ENCODE assay signal across 8 mouse cellular contexts in genomic region chr13:98263458-98263987, GRCm38 (mm10). TPM values are rescaled to one million over a fixed set of nuclear protein-coding genes. Genes with fewer than 3 reads are reported as not detected.
A peak's percentile ranks its signal among the peaks of the same experiment; 100 is the strongest.
DNase-seq lines count a peak whose midpoint lies in the region; ATAC-seq and TF ChIP-seq lines count a peak whose summit lies in the region.

No protein-coding gene starts in this region.

- peak overlapping the region; percentile 65 for H3K4me2 ChIP-seq in lung, embryonic 14.5 days
- peak overlapping the region; percentile 62 for H3K4me2 ChIP-seq in embryonic facial prominence, embryonic 11.5 days (ENCODE audit: low read depth, low read length)
- H3K4me2 ChIP-seq in intestine, embryonic 16.5 days (ENCODE audit: low read depth, low read length), result peak overlapping the region; percentile 61
- peak overlapping the region; percentile 59 for H3K4me2 ChIP-seq in neural tube, embryonic 13.5 days

- H3K9me3 ChIP-seq in lung, embryonic 14.5 days (ENCODE audit: low read depth, low read length), result no peaks in the 10 kb centered on the region
- H3K9me3 ChIP-seq in embryonic facial prominence, embryonic 11.5 days (replicated peaks; ENCODE audit: control insufficient read depth, low read length), result no peaks in the 10 kb centered on the region
- no peaks in the 10 kb centered on the region for H3K9me3 ChIP-seq in intestine, embryonic 16.5 days (ENCODE audit: control insufficient read depth, low read length)
- H3K9me3 ChIP-seq in neural tube, embryonic 13.5 days, result no peaks in the 10 kb centered on the region

- under 1% methylated on average over 16 of the region's 16 CpGs for WGBS in lung, embryonic 14.5 days
- WGBS in embryonic facial prominence, embryonic 11.5 days, result 2% methylated on average over 16 of the region's 16 CpGs
- WGBS in intestine, embryonic 16.5 days, result under 1% methylated on average over 16 of the region's 16 CpGs
- WGBS in neural tube, embryonic 13.5 days, result under 1% methylated on average over 16 of the region's 16 CpGs

- peak overlapping the region; percentile 91 for H3K9ac ChIP-seq in lung, embryonic 14.5 days
- peak overlapping the region; percentile 79 for H3K9ac ChIP-seq in embryonic facial prominence, embryonic 11.5 days (replicated peaks; ENCODE audit: low read length)
- H3K9ac ChIP-seq in intestine, embryonic 16.5 days (ENCODE audit: low read depth, low read length), result peak overlapping the region; percentile 91
- peak overlapping the region; percentile 89 for H3K9ac ChIP-seq in neural tube, embryonic 13.5 days

- H3K4me1 ChIP-seq in lung, embryonic 14.5 days (ENCODE audit: insufficient read depth), result peaks cover 13% of the 10 kb centered on the region
- no peaks in the 10 kb centered on the region for H3K4me1 ChIP-seq in embryonic facial prominence, embryonic 11.5 days (ENCODE audit: control insufficient read depth, insufficient read depth, low read length)
- peaks cover 17% of the 10 kb centered on the region for H3K4me1 ChIP-seq in intestine, embryonic 16.5 days (ENCODE audit: control insufficient read depth, insufficient read depth, low read length)
- H3K4me1 ChIP-seq in neural tube, embryonic 13.5 days (replicated peaks), result peaks cover 29% of the 10 kb centered on the region

- peak overlapping the region; percentile 81 for H3K4me3 ChIP-seq in lung, embryonic 14.5 days (ENCODE audit: low read depth, low read length)
- H3K4me3 ChIP-seq in embryonic facial prominence, embryonic 11.5 days (ENCODE audit: low read depth, low read length), result peak overlapping the region; percentile 78
- H3K4me3 ChIP-seq in intestine, embryonic 16.5 days (ENCODE audit: low read length), result peak overlapping the region; percentile 93
- H3K4me3 ChIP-seq in neural tube, embryonic 13.5 days, result peak overlapping the region; percentile 80

- peak; percentile 32 for DNase-seq in lung, embryonic 14.5 days
- no peak for DNase-seq in lung, postnatal 10 days
- peak; percentile 40 for DNase-seq in embryonic facial prominence, embryonic 11.5 days (ENCODE audit: low spot score)
- DNase-seq in layer of hippocampus, postnatal 10 days (ENCODE audit: low spot score in 2 of 2), result no peak
- DNase-seq in spleen, postnatal 10 days (ENCODE audit: low spot score in 2 of 2), result no peak

- H3K27me3 ChIP-seq in lung, embryonic 14.5 days (ENCODE audit: insufficient read depth, low read length), result no peaks in the 10 kb centered on the region
- H3K27me3 ChIP-seq in embryonic facial prominence, embryonic 11.5 days (ENCODE audit: control insufficient read depth, insufficient read depth, low read length), result no peaks in the 10 kb centered on the region
- no peaks in the 10 kb centered on the region for H3K27me3 ChIP-seq in intestine, embryonic 16.5 days (replicated peaks; ENCODE audit: control insufficient read depth, insufficient read depth, low read length)
- no peaks in the 10 kb centered on the region for H3K27me3 ChIP-seq in neural tube, embryonic 13.5 days

- peak; percentile 32; the same call in 1 of the 2 replicates for ATAC-seq in lung, embryonic 14.5 days (ENCODE audit: insufficient read depth)
- no peak for ATAC-seq in embryonic facial prominence, embryonic 11.5 days (replicated peaks; ENCODE audit: insufficient number of reproducible peaks, low FRiP score, low TSS enrichment, low read depth)
- ATAC-seq in intestine, embryonic 16.5 days, result peak; percentile 54
- peak; percentile 70 for ATAC-seq in neural tube, embryonic 13.5 days (ENCODE audit: low read depth)
- no peak for ATAC-seq in erythroid progenitor cell, adult 5-6 weeks (replicated peaks; ENCODE audit: low FRiP score, poor library complexity, severe bottlenecking)

- H3K36me3 ChIP-seq in lung, embryonic 14.5 days (ENCODE audit: insufficient read depth), result peaks cover 30% of the 10 kb centered on the region
- H3K36me3 ChIP-seq in embryonic facial prominence, embryonic 11.5 days (replicated peaks; ENCODE audit: control insufficient read depth, insufficient read depth, low read depth, low read length), result no peaks in the 10 kb centered on the region; the same call in 1 of the 2 replicates
- 0 out of 2 replicates have a peak, but pooled peaks cover 8% of the 10 kb centered on the region for H3K36me3 ChIP-seq in intestine, embryonic 16.5 days (ENCODE audit: control insufficient read depth, insufficient read depth, low read length)
- H3K36me3 ChIP-seq in neural tube, embryonic 13.5 days, result peaks cover 27% of the 10 kb centered on the region

- peak overlapping the region; percentile 93 for H3K27ac ChIP-seq in lung, embryonic 14.5 days (ENCODE audit: low read depth)
- peak overlapping the region; percentile 56 for H3K27ac ChIP-seq in embryonic facial prominence, embryonic 11.5 days (replicated peaks; ENCODE audit: low read depth, low read length)
- peak overlapping the region; percentile 97 for H3K27ac ChIP-seq in intestine, embryonic 16.5 days (ENCODE audit: low read length)
- H3K27ac ChIP-seq in neural tube, embryonic 13.5 days (replicated peaks), result peak overlapping the region; percentile 93

- TF ChIP-seq CTCF in lung, embryonic 14.5 days (IDR thresholded peaks at IDR 0.05; ENCODE audit: low read depth), result no peak

RNA-seq across cellular contexts. Expression of gene Ankra2, which starts 0.6 kb away (rescaled TPM):
- polyA plus RNA-seq in lung, embryonic 14.5 days (2014; fragmentation: Nextera tagmentation; extraction: Ambion mirVana), result 19.8 and 21.2 TPM in 2 replicates
- 26.0 and 29.7 TPM in 2 replicates for polyA plus RNA-seq in embryonic facial prominence, embryonic 11.5 days (2014; fragmentation: Nextera tagmentation; extraction: Ambion mirVana)
- 17.2 and 17.8 TPM in 2 replicates for polyA plus RNA-seq in intestine, embryonic 16.5 days (2015; fragmentation: Nextera tagmentation; extraction: Ambion mirVana)
- polyA plus RNA-seq in neural tube, embryonic 13.5 days (2015; fragmentation: Nextera tagmentation; extraction: Ambion mirVana), result 52.3 and 55.6 TPM in 2 replicates
- 10 to 100 TPM; 59.2 to 60.1 TPM for total RNA-seq in layer of hippocampus, postnatal 10 days (2021)
- total RNA-seq in erythroid progenitor cell, adult 5-6 weeks (2015; ENCODE audit: low replicate concordance), result 10.5 and 13.4 TPM in 2 replicates
- 9.2 and 15.7 TPM in 2 replicates for total RNA-seq in erythroid progenitor cell, adult 5-6 weeks (2017; ENCODE audit: low replicate concordance)

RNA-seq across cellular contexts. Expression of gene Utp15, which starts 0.7 kb away (rescaled TPM):
- polyA plus RNA-seq in lung, embryonic 14.5 days (2014; fragmentation: Nextera tagmentation; extraction: Ambion mirVana), result 38.3 and 40.9 TPM in 2 replicates
- polyA plus RNA-seq in embryonic facial prominence, embryonic 11.5 days (2014; fragmentation: Nextera tagmentation; extraction: Ambion mirVana), result 45.3 and 46.3 TPM in 2 replicates
- polyA plus RNA-seq in intestine, embryonic 16.5 days (2015; fragmentation: Nextera tagmentation; extraction: Ambion mirVana), result 29.7 and 30.8 TPM in 2 replicates
- polyA plus RNA-seq in neural tube, embryonic 13.5 days (2015; fragmentation: Nextera tagmentation; extraction: Ambion mirVana), result 25.4 and 29.5 TPM in 2 replicates
- total RNA-seq in layer of hippocampus, postnatal 10 days (2021), result 10 to 100 TPM; 22.3 to 22.6 TPM
- total RNA-seq in erythroid progenitor cell, adult 5-6 weeks (2015; ENCODE audit: low replicate concordance), result 5.8 and 6.3 TPM in 2 replicates
- total RNA-seq in erythroid progenitor cell, adult 5-6 weeks (2017; ENCODE audit: low replicate concordance), result 4.5 and 4.7 TPM in 2 replicates

RNA-seq across cellular contexts. Expression of gene Gm21976, which starts 16.2 kb away (rescaled TPM):
- polyA plus RNA-seq in lung, embryonic 14.5 days (2014; fragmentation: Nextera tagmentation; extraction: Ambion mirVana), result not detected in 2 replicates
- not detected in 2 replicates for polyA plus RNA-seq in embryonic facial prominence, embryonic 11.5 days (2014; fragmentation: Nextera tagmentation; extraction: Ambion mirVana)
- not detected in 2 replicates for polyA plus RNA-seq in intestine, embryonic 16.5 days (2015; fragmentation: Nextera tagmentation; extraction: Ambion mirVana)
- not detected in 2 replicates for polyA plus RNA-seq in neural tube, embryonic 13.5 days (2015; fragmentation: Nextera tagmentation; extraction: Ambion mirVana)
- total RNA-seq in layer of hippocampus, postnatal 10 days (2021), result not detected
- total RNA-seq in erythroid progenitor cell, adult 5-6 weeks (2015; ENCODE audit: low replicate concordance), result not detected in 2 replicates
- total RNA-seq in erythroid progenitor cell, adult 5-6 weeks (2017; ENCODE audit: low replicate concordance), result not detected in 2 replicates

RNA-seq across cellular contexts. Expression of gene Btf3, which starts 53.3 kb away (rescaled TPM):
- 746 and 761 TPM in 2 replicates for polyA plus RNA-seq in lung, embryonic 14.5 days (2014; fragmentation: Nextera tagmentation; extraction: Ambion mirVana)
- polyA plus RNA-seq in embryonic facial prominence, embryonic 11.5 days (2014; fragmentation: Nextera tagmentation; extraction: Ambion mirVana), result 952 and 1,036 TPM in 2 replicates
- 549 and 610 TPM in 2 replicates for polyA plus RNA-seq in intestine, embryonic 16.5 days (2015; fragmentation: Nextera tagmentation; extraction: Ambion mirVana)
- polyA plus RNA-seq in neural tube, embryonic 13.5 days (2015; fragmentation: Nextera tagmentation; extraction: Ambion mirVana), result 615 and 618 TPM in 2 replicates
- 100 to 1,000 TPM; 240 to 268 TPM for total RNA-seq in layer of hippocampus, postnatal 10 days (2021)
- total RNA-seq in erythroid progenitor cell, adult 5-6 weeks (2015; ENCODE audit: low replicate concordance), result 342 and 418 TPM in 2 replicates
- 341 and 451 TPM in 2 replicates for total RNA-seq in erythroid progenitor cell, adult 5-6 weeks (2017; ENCODE audit: low replicate concordance)

RNA-seq across cellular contexts. Expression of gene Arhgef28, which starts 57.3 kb away (rescaled TPM):
- polyA plus RNA-seq in lung, embryonic 14.5 days (2014; fragmentation: Nextera tagmentation; extraction: Ambion mirVana), result 14.7 and 15.0 TPM in 2 replicates
- polyA plus RNA-seq in embryonic facial prominence, embryonic 11.5 days (2014; fragmentation: Nextera tagmentation; extraction: Ambion mirVana), result 8.6 and 10.6 TPM in 2 replicates
- 14.2 and 15.1 TPM in 2 replicates for polyA plus RNA-seq in intestine, embryonic 16.5 days (2015; fragmentation: Nextera tagmentation; extraction: Ambion mirVana)
- 19.1 and 19.9 TPM in 2 replicates for polyA plus RNA-seq in neural tube, embryonic 13.5 days (2015; fragmentation: Nextera tagmentation; extraction: Ambion mirVana)
- total RNA-seq in layer of hippocampus, postnatal 10 days (2021), result 10 to 100 TPM; 76.3 to 80.5 TPM
- 1.4 TPM in 1 of 2 replicates, not detected in the other for total RNA-seq in erythroid progenitor cell, adult 5-6 weeks (2015; ENCODE audit: low replicate concordance)
- total RNA-seq in erythroid progenitor cell, adult 5-6 weeks (2017; ENCODE audit: low replicate concordance), result 0.64 TPM in 1 of 2 replicates, not detected in the other

Comparison
In these comparisons a context has a peak if more than half of its experiments do, and no peak if none do; other contexts are left out.
1. DNase-seq: peak in lung, embryonic 14.5 days (single experiment) and embryonic facial prominence, embryonic 11.5 days (single experiment); none in lung, postnatal 10 days (single experiment), layer of hippocampus, postnatal 10 days (0 of 2) and spleen, postnatal 10 days (0 of 2).
2. ATAC-seq: peak in lung, embryonic 14.5 days (single experiment), intestine, embryonic 16.5 days (single experiment) and neural tube, embryonic 13.5 days (single experiment); none in embryonic facial prominence, embryonic 11.5 days (single experiment) and erythroid progenitor cell, adult 5-6 weeks (single experiment).
3. Peak in every context shown above with its lines, with median percentiles within 50 percentile points of each other: H3K27ac ChIP-seq, H3K4me2 ChIP-seq, H3K4me3 ChIP-seq and H3K9ac ChIP-seq.